Comparison of ENCODE assay signal across 9 mouse cellular contexts in the genomic region with DNA sequence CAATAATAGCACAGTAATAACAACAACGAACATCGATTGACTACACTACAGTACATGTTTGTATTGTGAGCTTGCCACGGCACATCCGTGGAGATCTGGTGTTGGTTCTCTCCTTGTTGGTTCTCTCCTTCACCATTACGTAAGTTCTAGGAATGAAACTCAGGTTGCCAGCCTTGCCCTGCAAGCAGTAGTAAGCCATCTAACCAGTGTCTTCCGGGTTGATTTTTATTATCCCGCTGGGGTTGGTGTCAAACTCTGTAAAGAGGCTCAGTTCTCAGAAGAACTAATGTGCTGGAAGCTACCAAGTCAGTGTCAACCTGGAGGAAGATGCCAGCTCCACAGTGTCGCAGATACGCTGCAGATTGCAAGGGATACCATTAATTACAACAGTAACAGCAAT. TPM values are rescaled to one million over a fixed set of nuclear protein-coding genes. Genes with fewer than 3 reads are reported as not detected.
A peak's percentile ranks its signal among the peaks of the same experiment; 100 is the strongest.
DNase-seq lines count a peak whose midpoint lies in the region; ATAC-seq and TF ChIP-seq lines count a peak whose summit lies in the region.
"Had no signal": no experiment of that assay in that cellular context is flagged by ENCODE, and none has a peak within 500 bp of the region (broad histone marks: within the 10 kb centered on the region; RNA-seq: fewer than 3 reads in every experiment).

No protein-coding gene starts in this region.

- H3K27me3 ChIP-seq in heart, postnatal 0 days (ENCODE audit: control insufficient read depth, insufficient read depth, low read length) = peaks cover 11% of the 10 kb centered on the region
- peaks cover 27% of the 10 kb centered on the region for H3K27me3 ChIP-seq in hindbrain, embryonic 10.5 days (ENCODE audit: insufficient read depth, poor library complexity, severe bottlenecking)
- peaks cover 2% of the 10 kb centered on the region; the same call in 1 of the 2 replicates for H3K27me3 ChIP-seq in midbrain, embryonic 11.5 days (ENCODE audit: control insufficient read depth, insufficient read depth, low read length)

- H3K27ac ChIP-seq in heart, postnatal 0 days (ENCODE audit: low read depth) = no peak overlapping the region
- H3K27ac ChIP-seq in cortical plate, adult 2 months (ENCODE audit: insufficient read depth, low read length) = no peak overlapping the region
- H3K27ac ChIP-seq in hindbrain, embryonic 10.5 days = no peak overlapping the region
- no peak overlapping the region for H3K27ac ChIP-seq in midbrain, embryonic 11.5 days (ENCODE audit: low read depth, low read length)

- H3K9me3 ChIP-seq in heart, postnatal 0 days (replicated peaks; ENCODE audit: control insufficient read depth, low read length) = no peaks in the 10 kb centered on the region
- H3K9me3 ChIP-seq in hindbrain, embryonic 10.5 days = no peaks in the 10 kb centered on the region
- no peaks in the 10 kb centered on the region for H3K9me3 ChIP-seq in midbrain, embryonic 11.5 days (ENCODE audit: control insufficient read depth, low read length)

- no peaks in the 10 kb centered on the region for H3K36me3 ChIP-seq in heart, postnatal 0 days (replicated peaks; ENCODE audit: control insufficient read depth, insufficient read depth, low read length)
- no peaks in the 10 kb centered on the region for H3K36me3 ChIP-seq in hindbrain, embryonic 10.5 days
- no peaks in the 10 kb centered on the region for H3K36me3 ChIP-seq in midbrain, embryonic 11.5 days (ENCODE audit: control insufficient read depth, insufficient read depth, low read length)

- TF ChIP-seq EP300 in heart, postnatal 0 days (IDR thresholded peaks at IDR 0.05; ENCODE audit: low read depth) = no peak

- no peak for ATAC-seq in heart, postnatal 0 days (ENCODE audit: insufficient read depth, low read depth)
- ATAC-seq in midbrain, embryonic 11.5 days (ENCODE audit: low FRiP score) = no peak
- no peak for ATAC-seq in megakaryocyte-erythroid progenitor cell, adult 5-6 weeks (replicated peaks; ENCODE audit: low FRiP score, low TSS enrichment, poor library complexity, severe bottlenecking)

- TF ChIP-seq CTCF in heart, postnatal 0 days (IDR thresholded peaks at IDR 0.05; ENCODE audit: low read depth) = no peak
- TF ChIP-seq CTCF in cortical plate, adult 2 months (IDR thresholded peaks at IDR 0.05; ENCODE audit: extremely low read depth, insufficient read depth, low read length) = no peak

- WGBS in heart, postnatal 0 days = 59% methylated on average over 9 of the region's 9 CpGs
- 69% methylated on average over 9 of the region's 9 CpGs for WGBS in hindbrain, embryonic 10.5 days
- WGBS in midbrain, embryonic 11.5 days = 65% methylated on average over 9 of the region's 9 CpGs

- H3K4me2 ChIP-seq in heart, postnatal 0 days (ENCODE audit: low read depth, low read length) = peak overlapping the region; percentile 98
- H3K4me2 ChIP-seq in midbrain, embryonic 11.5 days = peak overlapping the region; percentile 94

- 0 out of 2 replicates have a peak overlapping the region, but pooled peaks have one; percentile 37 for H3K9ac ChIP-seq in heart, postnatal 0 days (replicated peaks; ENCODE audit: low read depth, low read length)
- no peak overlapping the region; the same call in 1 of the 2 replicates for H3K9ac ChIP-seq in midbrain, embryonic 11.5 days (ENCODE audit: low read length)

- TF ChIP-seq POLR2A in cortical plate, adult 2 months (IDR thresholded peaks at IDR 0.05; ENCODE audit: extremely low read depth, insufficient read depth, low read length) = no peak

- intact Hi-C loops in heart, postnatal 14 days (cut with DNase I) = no loop called here

- peak overlapping the region; percentile 57 for H3K4me3 ChIP-seq in heart, postnatal 0 days (ENCODE audit: low read depth, low read length)
- H3K4me3 ChIP-seq in cortical plate, adult 2 months (ENCODE audit: insufficient read depth, low read length) = peak overlapping the region; percentile 69
- peak overlapping the region; percentile 72 for H3K4me3 ChIP-seq in hindbrain, embryonic 10.5 days
- H3K4me3 ChIP-seq in midbrain, embryonic 11.5 days (ENCODE audit: low read depth, low read length) = peak overlapping the region; percentile 54

- no peak for DNase-seq in heart, postnatal 0 days (ENCODE audit: low spot score)
- DNase-seq in heart, postnatal 14 days = no peak
- no peak for DNase-seq in hindbrain, embryonic 10.5 days (ENCODE audit: low spot score)
- DNase-seq in midbrain, embryonic 11.5 days (ENCODE audit: low spot score, missing footprints) = peak; percentile 75
- no peak for DNase-seq in gastrocnemius, adult 8-10 months (ENCODE audit: low spot score in 2 of 2)
- no peak for DNase-seq in layer of hippocampus, postnatal 14 days (ENCODE audit: low spot score in 2 of 2)

- 0 out of 2 replicates have a peak, but pooled peaks cover 3% of the 10 kb centered on the region for H3K4me1 ChIP-seq in heart, postnatal 0 days (ENCODE audit: control insufficient read depth, insufficient read depth)
- no peaks in the 10 kb centered on the region; the same call in 1 of the 2 replicates for H3K4me1 ChIP-seq in cortical plate, adult 2 months (ENCODE audit: control insufficient read depth, insufficient read depth, low read length)
- peaks cover 13% of the 10 kb centered on the region for H3K4me1 ChIP-seq in hindbrain, embryonic 10.5 days (replicated peaks)
- peaks cover 3% of the 10 kb centered on the region for H3K4me1 ChIP-seq in midbrain, embryonic 11.5 days (ENCODE audit: control insufficient read depth, insufficient read depth, low read length)

RNA-seq across cellular contexts. Expression of a gene that starts 0.8 kb away (rescaled TPM):
- 0.42 TPM in 1 of 2 replicates, not detected in the other for total RNA-seq in heart, postnatal 0 days (2014; rRNA removed; ENCODE audit: low replicate concordance)
- 0.16 and 0.25 TPM in 2 replicates for polyA plus RNA-seq in heart, postnatal 0 days (2015; fragmentation: Nextera tagmentation; extraction: Ambion mirVana)
- under 1 TPM in 1 of 2 experiments, not detected in 1; 0.10 TPM for total RNA-seq in heart, postnatal 14 days (2021)
- 8.8 and 10.0 TPM in 2 replicates for polyA plus RNA-seq in cortical plate, adult 2 months (2012; rRNA removed)
- 1.1 and 1.6 TPM in 2 replicates for polyA plus RNA-seq in hindbrain, embryonic 10.5 days (2016; fragmentation: Nextera tagmentation; extraction: Ambion mirVana)
- 1.1 TPM in 2 replicates for polyA plus RNA-seq in midbrain, embryonic 11.5 days (2014; fragmentation: Nextera tagmentation; extraction: Ambion mirVana)
- not detected for total RNA-seq in gastrocnemius, adult 8-10 months (2022)
- total RNA-seq in megakaryocyte-erythroid progenitor cell, adult 5-6 weeks (2014; fragmentation: Nextera tagmentation) = not detected in 2 replicates
- not detected in 2 replicates for total RNA-seq in megakaryocyte-erythroid progenitor cell, adult 5-6 weeks (2017)
- 10 to 100 TPM; 13.2 to 15.5 TPM for total RNA-seq in layer of hippocampus, postnatal 14 days (2021)

RNA-seq across cellular contexts. Expression of a gene that starts 26.7 kb away (rescaled TPM):
- total RNA-seq in heart, postnatal 0 days (2014; rRNA removed; ENCODE audit: low replicate concordance) = not detected in 2 replicates
- not detected in 2 replicates for polyA plus RNA-seq in heart, postnatal 0 days (2015; fragmentation: Nextera tagmentation; extraction: Ambion mirVana)
- total RNA-seq in heart, postnatal 14 days (2021) = not detected
- 0.19 TPM in 2 replicates for polyA plus RNA-seq in cortical plate, adult 2 months (2012; rRNA removed)
- 0.09 and 0.19 TPM in 2 replicates for polyA plus RNA-seq in hindbrain, embryonic 10.5 days (2016; fragmentation: Nextera tagmentation; extraction: Ambion mirVana)
- 0.10 and 0.21 TPM in 2 replicates for polyA plus RNA-seq in midbrain, embryonic 11.5 days (2014; fragmentation: Nextera tagmentation; extraction: Ambion mirVana)
- total RNA-seq in gastrocnemius, adult 8-10 months (2022) = not detected
- not detected in 2 replicates for total RNA-seq in megakaryocyte-erythroid progenitor cell, adult 5-6 weeks (2014; fragmentation: Nextera tagmentation)
- not detected in 2 replicates for total RNA-seq in megakaryocyte-erythroid progenitor cell, adult 5-6 weeks (2017)
- total RNA-seq in layer of hippocampus, postnatal 14 days (2021) = under 1 TPM; 0.29 to 0.32 TPM
- total RNA-seq: liver, adult 2 months had no signal
- polyA plus RNA-seq: liver, adult 2 months had no signal

Comparison
In these comparisons a context has a peak if more than half of its experiments do, and no peak if none do; other contexts are left out.
1. RNA of a gene that starts 0.8 kb away (total RNA-seq): 13.2 to 15.5 TPM in layer of hippocampus, postnatal 14 days; 0.42 TPM in heart, postnatal 0 days, 0.10 TPM in heart, postnatal 14 days, not detected in gastrocnemius, adult 8-10 months and not detected in megakaryocyte-erythroid progenitor cell, adult 5-6 weeks; every median in the first group is over 10 times any median in the second.
2. Peak in every context shown above with its lines, with median percentiles within 50 percentile points of each other: H3K4me3 ChIP-seq.